Mouse (Mus musculus) large intestine, adult 2 months (tissue): Measurements from ENCODE around the gene Inca1. TPM values are rescaled to one million over a fixed set of nuclear protein-coding genes. Genes with fewer than 3 reads are reported as not detected.

Experiments
- DNase-seq: peaks from one replicate; pipeline ENCODE4 v3.0.0-alpha.2; 2012; ENCODE audit warnings: low read depth, low spot score
- WGBS: fragments of 180-500 bp; shearing (Covaris S2); methylation state at CpG from one replicate; pipeline ENCODE4 v1.1.7; 2018; 5-methylcytosine and 5-hydroxymethylcytosine counted together
- polyA plus RNA-seq: library from polyadenylated mRNA; depleted of rRNA; stranded (reverse); fragments of >200 nt; gene quantifications from 2 replicates; pipeline ENCODE4 v1.2.3, GENCODE M21; 2012; rRNA removed

The Inca1 gene
- polyA plus RNA-seq, 1 experiment, result 0.99 TPM

GRCm38 (mm10) chr11:70644564-70645103 lies 55.3 kb downstream of the Inca1 start:
- 94% methylated on average over 8 of the region's 8 CpGs for WGBS
- DNase-seq, result no peak

DNA sequence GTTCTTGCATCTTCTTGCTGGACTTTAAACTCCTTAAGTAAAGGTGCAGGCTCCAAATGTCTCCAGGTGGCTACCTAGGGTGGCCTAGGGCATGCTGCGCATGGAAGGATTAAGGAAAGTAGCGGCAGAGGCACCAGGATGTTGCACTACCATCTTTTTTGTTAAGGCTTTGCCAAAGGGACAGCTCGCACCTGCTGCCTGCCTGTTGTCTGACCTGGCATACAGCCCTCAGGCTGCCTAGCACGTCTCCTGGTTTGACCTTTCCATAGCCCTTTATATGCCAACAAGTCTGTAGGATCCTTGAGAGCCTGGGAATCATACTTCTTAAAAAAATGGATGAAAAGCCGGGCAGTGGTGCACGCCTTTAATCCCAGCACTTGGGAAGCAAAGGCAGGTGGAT lies 56.9 kb downstream of the Inca1 start:
- DNase-seq, result no peak
- WGBS, result 87% methylated on average over 6 of the region's 6 CpGs

- 76% methylated on average over 7 of the region's 7 CpGs for WGBS
- DNase-seq, result no peak
These were observed 58.7 kb downstream of the Inca1 start for GRCm38 (mm10) chr11:70641241-70641640.

- WGBS, result 56% methylated on average over 8 of the region's 8 CpGs
- no peak for DNase-seq
These were observed 60.0 kb downstream of the Inca1 start for GRCm38 (mm10) chr11:70639976-70640375.

DNA sequence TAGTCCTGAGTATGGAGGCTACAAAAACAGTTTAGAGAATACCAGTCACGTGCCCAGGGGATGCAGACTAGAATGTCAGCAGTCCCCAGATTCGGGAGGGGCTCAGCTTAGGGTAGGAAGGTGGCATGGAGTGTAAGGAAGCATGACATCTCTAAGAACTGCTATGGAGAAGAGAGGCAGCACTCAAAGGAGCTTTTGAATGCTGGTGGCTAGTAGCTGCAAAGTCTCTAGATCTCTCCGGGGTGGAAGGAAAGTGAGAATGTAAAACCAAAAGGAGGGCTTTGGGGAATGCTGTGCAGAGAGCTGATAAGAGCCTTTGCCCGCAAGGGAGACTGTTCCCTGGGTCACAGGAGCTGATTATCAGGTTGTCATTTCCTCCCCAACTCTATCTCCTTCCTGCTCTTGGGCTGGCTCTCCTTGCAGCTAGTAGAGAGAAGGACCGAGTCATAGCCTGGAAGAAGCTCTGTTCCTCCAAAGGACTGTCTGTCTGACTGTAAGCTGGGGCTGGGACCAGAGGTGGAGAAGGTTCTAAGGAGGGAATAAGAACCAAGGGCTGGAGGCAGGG lies 61.2 kb downstream of the Inca1 start, which contains the start of gene Gp1ba:
Gene Gp1ba, plus strand, starts transcription at position 409 of the 565 bp plus-strand sequence.
- WGBS, result 34% methylated on average over 5 of the region's 5 CpGs
- DNase-seq, result no peak

Other genes starting within 250 kb of the Inca1 start
- gene Med11, start 248.2 kb downstream of the Inca1 start, polyA plus RNA-seq, result 28.0 and 31.7 TPM in 2 replicates
- 4.6 and 5.0 TPM in 2 replicates for gene Zmynd15, start 240.7 kb downstream of the Inca1 start, polyA plus RNA-seq
- 31.8 and 40.5 TPM in 2 replicates for gene Cxcl16, start 240.2 kb downstream of the Inca1 start, polyA plus RNA-seq
- gene Tm4sf5, start 194.9 kb downstream of the Inca1 start, polyA plus RNA-seq, result 168 and 625 TPM in 2 replicates
- gene Vmo1, start 185.5 kb downstream of the Inca1 start, polyA plus RNA-seq, result 0.19 TPM in 1 of 2 replicates, not detected in the other
- 0.98 and 4.7 TPM in 2 replicates for gene Gltpd2, start 181.0 kb downstream of the Inca1 start, polyA plus RNA-seq
- 394 and 397 TPM in 2 replicates for gene Psmb6, start 174.8 kb downstream of the Inca1 start, polyA plus RNA-seq
- gene Gm40193, start 167.2 kb downstream of the Inca1 start, polyA plus RNA-seq, result not detected in 2 replicates
- gene Pld2, start 160.1 kb downstream of the Inca1 start, polyA plus RNA-seq, result 15.4 and 30.5 TPM in 2 replicates
- 41.3 and 75.5 TPM in 2 replicates for gene Mink1, start 137.3 kb downstream of the Inca1 start, polyA plus RNA-seq
- gene 4930544D05Rik, start 84.3 kb downstream of the Inca1 start, polyA plus RNA-seq, result not detected in 2 replicates
- gene Chrne, start 80.9 kb downstream of the Inca1 start, polyA plus RNA-seq, result 0.07 and 0.15 TPM in 2 replicates
- 0.04 TPM in 1 of 2 replicates, not detected in the other for gene Gp1ba, start 61.0 kb downstream of the Inca1 start, polyA plus RNA-seq
- gene Rnf167, start 52.9 kb downstream of the Inca1 start, polyA plus RNA-seq, result 76.9 and 101 TPM in 2 replicates
- 118 and 151 TPM in 2 replicates for gene Slc25a11, start 52.7 kb downstream of the Inca1 start, polyA plus RNA-seq
- 2,199 and 2,395 TPM in 2 replicates for gene Pfn1, start 45.5 kb downstream of the Inca1 start, polyA plus RNA-seq
- 19.9 and 31.2 TPM in 2 replicates for gene Eno3, start 43.0 kb downstream of the Inca1 start, polyA plus RNA-seq
- gene Spag7, start 30.7 kb downstream of the Inca1 start, polyA plus RNA-seq, result 35.9 and 39.8 TPM in 2 replicates
- gene Camta2, start 12.1 kb downstream of the Inca1 start, polyA plus RNA-seq, result 48.8 and 53.2 TPM in 2 replicates
- 62.0 and 74.5 TPM in 2 replicates for gene Kif1c, start 393 bp upstream of the Inca1 start, polyA plus RNA-seq
- 0.92 and 1.9 TPM in 2 replicates for gene Zfp3, start 64.1 kb upstream of the Inca1 start, polyA plus RNA-seq
- 2.0 and 3.8 TPM in 2 replicates for gene Scimp, start 112.4 kb upstream of the Inca1 start, polyA plus RNA-seq
- 1.9 and 2.3 TPM in 2 replicates for gene Rabep1, start 144.6 kb upstream of the Inca1 start, polyA plus RNA-seq